Comparison of ENCODE assay signal across 8 mouse cellular contexts in genomic region chr5:5507701-5508225, GRCm38 (mm10). TPM values are rescaled to one million over a fixed set of nuclear protein-coding genes. Genes with fewer than 3 reads are reported as not detected.
A peak's percentile ranks its signal among the peaks of the same experiment; 100 is the strongest.
DNase-seq lines count a peak whose midpoint lies in the region; ATAC-seq lines count a peak whose summit lies in the region.

No protein-coding gene starts in this region.

- no peaks in the 10 kb centered on the region for H3K9me3 ChIP-seq in embryonic facial prominence, embryonic 11.5 days (replicated peaks; ENCODE audit: control insufficient read depth, low read length)
- H3K9me3 ChIP-seq in neural tube, embryonic 15.5 days (replicated peaks): no peaks in the 10 kb centered on the region

- H3K4me2 ChIP-seq in embryonic facial prominence, embryonic 11.5 days (ENCODE audit: low read depth, low read length): no peak overlapping the region
- peak overlapping the region; percentile 45 for H3K4me2 ChIP-seq in neural tube, embryonic 15.5 days

- no peak overlapping the region for H3K9ac ChIP-seq in embryonic facial prominence, embryonic 11.5 days (replicated peaks; ENCODE audit: low read length)
- H3K9ac ChIP-seq in neural tube, embryonic 15.5 days (replicated peaks): no peak overlapping the region

- H3K4me3 ChIP-seq in embryonic facial prominence, embryonic 11.5 days (ENCODE audit: low read depth, low read length): no peak overlapping the region
- 0 out of 2 replicates have a peak overlapping the region, but pooled peaks have one; percentile 9 for H3K4me3 ChIP-seq in neural tube, embryonic 15.5 days (replicated peaks)

- no peaks in the 10 kb centered on the region for H3K36me3 ChIP-seq in embryonic facial prominence, embryonic 11.5 days (replicated peaks; ENCODE audit: control insufficient read depth, insufficient read depth, low read depth, low read length)
- H3K36me3 ChIP-seq in neural tube, embryonic 15.5 days: 0 out of 2 replicates have a peak, but pooled peaks cover 5% of the 10 kb centered on the region

- no peaks in the 10 kb centered on the region for H3K4me1 ChIP-seq in embryonic facial prominence, embryonic 11.5 days (ENCODE audit: control insufficient read depth, insufficient read depth, low read length)
- peaks cover 10% of the 10 kb centered on the region for H3K4me1 ChIP-seq in neural tube, embryonic 15.5 days

- intact Hi-C loops in heart, postnatal 36 days (cut with DNase I): no loop called here

- WGBS in embryonic facial prominence, embryonic 11.5 days: 57% methylated on average over 20 of the region's 20 CpGs
- WGBS in neural tube, embryonic 15.5 days: 21% methylated on average over 20 of the region's 20 CpGs

- ATAC-seq in embryonic facial prominence, embryonic 11.5 days (replicated peaks; ENCODE audit: insufficient number of reproducible peaks, low FRiP score, low TSS enrichment, low read depth): peak; percentile 69
- ATAC-seq in neural tube, embryonic 15.5 days (ENCODE audit: low FRiP score): peak; percentile 79

- no peaks in the 10 kb centered on the region for H3K27me3 ChIP-seq in embryonic facial prominence, embryonic 11.5 days (ENCODE audit: control insufficient read depth, insufficient read depth, low read length)
- no peaks in the 10 kb centered on the region for H3K27me3 ChIP-seq in neural tube, embryonic 15.5 days (replicated peaks)

- no peak overlapping the region for H3K27ac ChIP-seq in embryonic facial prominence, embryonic 11.5 days (replicated peaks; ENCODE audit: low read depth, low read length)
- H3K27ac ChIP-seq in neural tube, embryonic 15.5 days (replicated peaks): 0 out of 2 replicates have a peak overlapping the region, but pooled peaks have one; percentile 38

- DNase-seq in CD4-positive, CD25-positive, alpha-beta regulatory T cell, adult 2 months (ENCODE audit: low read depth, low spot score): peak; percentile 31
- DNase-seq in adrenal gland, postnatal 10 days: peak; percentile 80
- peak; percentile 69 for DNase-seq in embryonic facial prominence, embryonic 11.5 days (ENCODE audit: low spot score)
- DNase-seq in heart, postnatal 36 days: peak; percentile 35 to 63
- peak; percentile 84 to 87 for DNase-seq in kidney, postnatal 4 days
- peak; percentile 51 to 56 for DNase-seq in lung, adult 18-20 months
- peak; percentile 58 for DNase-seq in urinary bladder, postnatal 25 days (ENCODE audit: low spot score)

RNA-seq across cellular contexts. Expression of gene Cldn12, which starts 7.0 kb away (rescaled TPM):
- total RNA-seq in adrenal gland, postnatal 10 days (2021): 10 to 100 TPM; 23.6 to 25.3 TPM
- 29.9 and 30.4 TPM in 2 replicates for polyA plus RNA-seq in embryonic facial prominence, embryonic 11.5 days (2014; fragmentation: Nextera tagmentation; extraction: Ambion mirVana)
- 10 to 100 TPM; 19.0 to 23.5 TPM for total RNA-seq in heart, postnatal 36 days (2021)
- 15.8 and 16.6 TPM in 2 replicates for polyA plus RNA-seq in neural tube, embryonic 15.5 days (2015; fragmentation: Nextera tagmentation; extraction: Ambion mirVana)

RNA-seq across cellular contexts. Expression of gene 1700015F17Rik, which starts 28.8 kb away (rescaled TPM):
- total RNA-seq in adrenal gland, postnatal 10 days (2021): not detected
- not detected in 2 replicates for polyA plus RNA-seq in embryonic facial prominence, embryonic 11.5 days (2014; fragmentation: Nextera tagmentation; extraction: Ambion mirVana)
- total RNA-seq in heart, postnatal 36 days (2021): not detected
- polyA plus RNA-seq in neural tube, embryonic 15.5 days (2015; fragmentation: Nextera tagmentation; extraction: Ambion mirVana): not detected in 2 replicates

RNA-seq across cellular contexts. Expression of gene Gtpbp10, which starts 51.6 kb away (rescaled TPM):
- 10 to 100 TPM; 14.9 to 16.7 TPM for total RNA-seq in adrenal gland, postnatal 10 days (2021)
- polyA plus RNA-seq in embryonic facial prominence, embryonic 11.5 days (2014; fragmentation: Nextera tagmentation; extraction: Ambion mirVana): 41.9 and 45.8 TPM in 2 replicates
- 10 to 100 TPM; 10.6 to 10.9 TPM for total RNA-seq in heart, postnatal 36 days (2021)
- polyA plus RNA-seq in neural tube, embryonic 15.5 days (2015; fragmentation: Nextera tagmentation; extraction: Ambion mirVana): 12.8 and 17.9 TPM in 2 replicates

Comparison
In these comparisons a context has a peak if more than half of its experiments do, and no peak if none do; other contexts are left out.
1. DNase-seq: peak in every context shown above with its lines; median percentile 86 in kidney, postnatal 4 days; 80 in adrenal gland, postnatal 10 days; 69 in embryonic facial prominence, embryonic 11.5 days; 58 in urinary bladder, postnatal 25 days; 54 in lung, adult 18-20 months; 49 in heart, postnatal 36 days; 31 in CD4-positive, CD25-positive, alpha-beta regulatory T cell, adult 2 months.